Mouse (Mus musculus) C2C12 (cell line): ENCODE results near the gene Snx8.

Source experiments
- CTCF ChIP-seq: IDR thresholded peaks from one replicate; pipeline ENCODE4 v1.5.1; 2011; ENCODE audit not compliant: control insufficient read depth, insufficient read depth, insufficient read length
- MYOD1 ChIP-seq: IDR thresholded peaks from one replicate; pipeline ENCODE4 v1.6.1; 2011; ENCODE audit warnings: low read depth; ENCODE audit not compliant: control insufficient read depth, insufficient read length
- USF1 ChIP-seq: IDR thresholded peaks from one replicate; pipeline ENCODE4 v1.6.1; 2011; ENCODE audit warnings: low read depth, mild to moderate bottlenecking, control low read depth, moderate library complexity

DNA sequence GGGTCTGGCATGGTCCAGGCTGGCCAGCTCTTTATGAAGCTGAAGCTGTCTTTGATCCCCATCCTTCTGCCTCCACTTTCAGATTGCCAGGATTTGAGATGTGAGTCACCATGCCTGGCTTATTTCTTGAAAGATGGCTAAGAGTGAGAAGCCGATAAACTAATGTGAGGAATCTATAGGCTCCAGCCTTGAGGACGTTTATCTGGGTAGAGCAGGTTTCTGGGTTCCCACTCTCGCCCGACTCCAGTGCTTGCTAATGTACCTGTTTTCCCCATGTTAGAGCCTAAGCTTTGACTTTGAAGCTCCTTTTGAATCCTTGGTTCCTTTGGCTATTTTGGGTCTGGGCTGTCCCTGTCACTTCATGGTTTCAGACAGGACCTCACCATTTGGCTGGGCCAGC is 31.6 kb upstream of the Snx8 start:
- no peak for TF ChIP-seq CTCF
- TF ChIP-seq MYOD1: no peak
- TF ChIP-seq USF1: no peak
